Mouse (Mus musculus): Measurements from ENCODE around the gene Dock3. TPM values are rescaled to one million over a fixed set of nuclear protein-coding genes. Genes with fewer than 3 reads are reported as not detected.

The Dock3 gene
- total RNA-seq, 2 experiments from 2014 or later, result 97.3 to 116 TPM

GRCm38 (mm10) chr9:106891829-106892551 is 339.7 kb downstream of the Dock3 start, which contains the start of gene Manf:
Gene Manf (minus strand): TSS chr9:106891979.
- peak; percentile 87 to 95 for DNase-seq (ENCODE audit: extremely low spot score in 1 of 2, low spot score in 1 of 2)

GRCm38 (mm10) chr9:106891341-106891741 is 340.4 kb downstream of the Dock3 start:
- DNase-seq (ENCODE audit: extremely low spot score in 1 of 2, low spot score in 1 of 2), result no peak

- no peak for DNase-seq (ENCODE audit: extremely low spot score in 1 of 2, low spot score in 1 of 2)
Observed at GRCm38 (mm10) chr9:106890496-106891240, 341.0 kb downstream of the Dock3 start.

GRCm38 (mm10) chr9:106889321-106889720 is 342.4 kb downstream of the Dock3 start:
- no peak for DNase-seq (ENCODE audit: extremely low spot score in 1 of 2, low spot score in 1 of 2)

- DNase-seq (ENCODE audit: extremely low spot score in 1 of 2, low spot score in 1 of 2), result no peak
Observed at GRCm38 (mm10) chr9:106888346-106888745, 343.4 kb downstream of the Dock3 start.

- peak; percentile 94 for DNase-seq (ENCODE audit: extremely low spot score in 1 of 2, low spot score in 1 of 2)
Observed at GRCm38 (mm10) chr9:106886828-106887702, 344.6 kb downstream of the Dock3 start, which contains the start of gene Rbm15b. Gene Rbm15b (minus strand): TSS chr9:106887428.

GRCm38 (mm10) chr9:106885901-106886731 is 345.6 kb downstream of the Dock3 start:
- DNase-seq (ENCODE audit: extremely low spot score in 1 of 2, low spot score in 1 of 2), result peak; percentile 31 to 44

- DNase-seq (ENCODE audit: extremely low spot score in 1 of 2, low spot score in 1 of 2), result no peak
Observed at GRCm38 (mm10) chr9:106884996-106885900, 346.5 kb downstream of the Dock3 start.

- no peak for DNase-seq (ENCODE audit: extremely low spot score in 1 of 2, low spot score in 1 of 2)
Observed at GRCm38 (mm10) chr9:106884306-106884705, 347.4 kb downstream of the Dock3 start.

GRCm38 (mm10) chr9:106883085-106883484 is 348.6 kb downstream of the Dock3 start:
- no peak for DNase-seq (ENCODE audit: extremely low spot score in 1 of 2, low spot score in 1 of 2)

- DNase-seq (ENCODE audit: extremely low spot score in 1 of 2, low spot score in 1 of 2), result no peak
Observed at GRCm38 (mm10) chr9:106882176-106882575, 349.5 kb downstream of the Dock3 start.

GRCm38 (mm10) chr9:106881071-106881755 is 350.5 kb downstream of the Dock3 start:
- no peak for DNase-seq (ENCODE audit: extremely low spot score in 1 of 2, low spot score in 1 of 2)

GRCm38 (mm10) chr9:106879471-106879870 is 352.2 kb downstream of the Dock3 start:
- DNase-seq (ENCODE audit: extremely low spot score in 1 of 2, low spot score in 1 of 2), result no peak

GRCm38 (mm10) chr9:106876666-106877065 is 355.0 kb downstream of the Dock3 start:
- no peak for DNase-seq (ENCODE audit: extremely low spot score in 1 of 2, low spot score in 1 of 2)

- DNase-seq (ENCODE audit: extremely low spot score in 1 of 2, low spot score in 1 of 2), result no peak
Observed at GRCm38 (mm10) chr9:106874216-106874615, 357.5 kb downstream of the Dock3 start.

GRCm38 (mm10) chr9:106858036-106858435 is 373.7 kb downstream of the Dock3 start:
- DNase-seq (ENCODE audit: extremely low spot score in 1 of 2, low spot score in 1 of 2), result no peak

- no peak for DNase-seq (ENCODE audit: extremely low spot score in 1 of 2, low spot score in 1 of 2)
Observed at GRCm38 (mm10) chr9:106856664-106857063, 375.0 kb downstream of the Dock3 start.

Measured in layer of hippocampus, postnatal 25 days (tissue).